Mouse (Mus musculus) forebrain, embryonic 12.5 days (tissue): ENCODE measurements around the gene Abat. TPM values are rescaled to one million over a fixed set of nuclear protein-coding genes. Genes with fewer than 3 reads are reported as not detected.

Experiments
- ATAC-seq: fragments of 200-750 bp; cut with Nextera tagmentation; 2 replicates; pipeline ENCODE4 v1.8.0; 2017; ENCODE audit warnings: moderate TSS enrichment; ENCODE audit not compliant: low FRiP score
- H3K27ac ChIP-seq: fragments of 300-500 bp; sonication (generic); 2 replicates; pipeline ENCODE4 v1.5.1; 2016; ENCODE audit warnings: mild to moderate bottlenecking
- H3K27me3 ChIP-seq: fragments of 300-500 bp; sonication (generic); 2 replicates; pipeline ENCODE4 v1.6.1; 2016; ENCODE audit warnings: mild to moderate bottlenecking
- H3K36me3 ChIP-seq: fragments of 300-500 bp; sonication (generic); replicated peaks from 2 replicates; pipeline ENCODE4 v1.6.1; 2016; ENCODE audit warnings: mild to moderate bottlenecking
- H3K4me1 ChIP-seq: fragments of 300-500 bp; sonication (generic); 2 replicates; pipeline ENCODE4 v1.6.1; 2016
- H3K4me2 ChIP-seq: fragments of 300-500 bp; sonication (generic); 2 replicates; pipeline ENCODE4 v1.6.1; 2016; ENCODE audit warnings: mild to moderate bottlenecking, moderate library complexity
- H3K4me3 ChIP-seq: fragments of 300-500 bp; sonication (generic); replicated peaks from 2 replicates; pipeline ENCODE4 v1.5.1; 2016; ENCODE audit warnings: mild to moderate bottlenecking
- H3K9ac ChIP-seq: fragments of 300-500 bp; sonication (generic); 2 replicates; pipeline ENCODE4 v1.6.1; 2016; ENCODE audit warnings: mild to moderate bottlenecking
- H3K9me3 ChIP-seq: fragments of 300-500 bp; sonication (generic); 2 replicates; pipeline ENCODE4 v1.6.1; 2016
- WGBS: fragments of 180-500 bp; shearing (Covaris S2); methylation state at CpG from one replicate; pipeline ENCODE4 v1.1.7; 2016; 5-methylcytosine and 5-hydroxymethylcytosine counted together
- polyA plus RNA-seq: library from polyadenylated mRNA; unstranded; fragments of >200 nt; fragmentation: Nextera tagmentation; extraction: Ambion mirVana; gene quantifications from 2 replicates; pipeline ENCODE4 v1.2.1, GENCODE M21; 2016

Gene Abat
- polyA plus RNA-seq, 1 experiment from 2014 or later, result 37.9 TPM

DNA sequence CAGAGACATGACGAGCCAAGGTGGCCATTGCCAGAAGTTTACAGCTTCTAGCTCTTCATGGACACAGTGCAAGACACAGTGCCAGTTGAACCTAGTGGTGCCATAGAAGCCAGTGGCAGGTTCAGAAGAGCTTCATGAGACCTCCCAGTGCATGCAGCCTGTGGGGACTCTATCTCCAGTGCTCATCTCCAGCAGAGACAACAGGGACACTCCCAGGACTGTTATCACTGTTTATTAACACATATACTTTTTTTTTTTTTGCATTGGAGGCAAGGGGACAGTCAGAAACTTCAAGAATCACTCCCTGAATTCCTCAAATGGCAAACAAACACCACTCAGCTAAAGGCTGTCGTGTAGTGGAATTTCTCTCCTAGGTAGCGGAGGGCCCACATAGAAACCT lies 100.2 kb downstream of the Abat start:
- Histone ChIP-seq H3K27ac (no peak overlapping the region), H3K36me3 (peaks cover 3% of the 10 kb centered on the region; the same call in 1 of the 2 replicates), H3K27me3 (no peaks in the 10 kb centered on the region), H3K9me3 (no peaks in the 10 kb centered on the region), H3K4me2 (no peak overlapping the region), H3K4me3 (no peak overlapping the region), H3K4me1 (no peaks in the 10 kb centered on the region), H3K9ac (no peak overlapping the region)
- WGBS, result 87% methylated on average over 3 of the region's 3 CpGs
- no peak for ATAC-seq

DNA sequence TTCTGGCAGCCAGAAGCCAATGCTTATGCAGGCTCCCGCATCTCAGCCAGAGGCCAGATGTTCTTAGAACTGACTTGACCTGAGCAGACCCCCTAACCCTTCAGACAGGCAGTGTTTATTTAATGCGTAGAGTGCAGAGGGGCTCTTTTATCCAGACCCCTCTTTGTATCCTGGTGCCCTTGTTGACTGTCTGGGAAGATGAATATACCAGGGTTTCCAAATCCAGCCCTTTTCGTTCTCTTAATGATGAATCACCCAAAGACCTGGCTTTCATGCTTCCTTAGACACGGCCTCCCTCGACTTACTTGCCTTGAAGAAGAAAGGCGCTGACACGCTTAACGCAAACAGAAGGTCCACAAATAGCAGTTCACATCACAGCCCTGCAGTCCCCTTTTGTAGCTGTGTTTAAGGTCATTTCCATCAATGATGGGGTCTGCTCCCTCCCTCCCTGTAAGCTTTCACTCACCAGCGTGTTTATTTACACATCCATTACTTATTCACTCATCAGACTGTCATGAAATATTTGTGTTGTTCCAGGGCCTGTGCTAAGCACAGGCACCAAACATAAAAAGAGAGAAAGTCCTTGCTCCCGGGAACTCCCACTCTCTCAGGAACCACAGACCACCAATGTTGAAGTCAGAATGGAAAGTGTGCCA lies 106.6 kb downstream of the Abat start:
- Histone ChIP-seq H3K9ac (no peak overlapping the region), H3K4me3 (no peak overlapping the region), H3K4me1 (peaks cover 8% of the 10 kb centered on the region; the same call in 1 of the 2 replicates), H3K27me3 (no peaks in the 10 kb centered on the region), H3K36me3 (peaks cover 2% of the 10 kb centered on the region; the same call in 1 of the 2 replicates), H3K27ac (no peak overlapping the region), H3K4me2 (no peak overlapping the region), H3K9me3 (no peaks in the 10 kb centered on the region)
- no peak for ATAC-seq
- WGBS, result 52% methylated on average over 10 of the region's 10 CpGs

- Histone ChIP-seq H3K4me3 (no peak overlapping the region), H3K27ac (no peak overlapping the region), H3K9me3 (no peaks in the 10 kb centered on the region), H3K27me3 (no peaks in the 10 kb centered on the region), H3K9ac (no peak overlapping the region), H3K36me3 (peaks cover 2% of the 10 kb centered on the region; the same call in 1 of the 2 replicates), H3K4me1 (peaks cover 8% of the 10 kb centered on the region; the same call in 1 of the 2 replicates), H3K4me2 (no peak overlapping the region)
- no peak for ATAC-seq
- 81% methylated on average over 16 of the region's 16 CpGs for WGBS
Observed at GRCm38 (mm10) chr16:8620315-8621115, 107.3 kb downstream of the Abat start.

DNA sequence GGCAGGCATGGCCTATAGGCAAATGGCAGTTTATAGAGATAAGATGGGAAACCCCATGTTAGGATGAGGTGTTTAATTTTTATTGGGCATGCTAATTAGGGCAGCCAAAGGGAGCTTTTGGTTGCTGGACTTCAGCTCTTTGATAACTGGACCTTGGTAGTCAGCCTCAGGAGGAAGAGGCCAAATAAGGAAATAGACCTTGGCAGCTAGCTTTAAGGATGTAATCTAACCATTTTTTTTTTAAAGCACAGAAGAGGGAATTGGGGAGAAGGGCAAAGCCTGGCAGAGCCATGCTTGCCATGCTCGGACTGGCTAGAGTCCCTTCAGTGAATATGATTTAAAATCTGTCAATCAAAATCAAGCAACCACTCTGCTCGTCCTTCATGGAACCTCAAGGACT lies 117.2 kb downstream of the Abat start:
- Histone ChIP-seq H3K36me3 (peaks cover 24% of the 10 kb centered on the region), H3K9me3 (no peaks in the 10 kb centered on the region)
- WGBS, result 82% methylated on average over 2 of the region's 2 CpGs

GRCm38 (mm10) chr16:8631428-8631827 lies 118.2 kb downstream of the Abat start:
- Histone ChIP-seq H3K9me3 (no peaks in the 10 kb centered on the region), H3K9ac (no peak overlapping the region), H3K4me3 (no peak overlapping the region), H3K27ac (no peak overlapping the region), H3K4me1 (peaks cover 9% of the 10 kb centered on the region), H3K4me2 (no peak overlapping the region), H3K27me3 (no peaks in the 10 kb centered on the region), H3K36me3 (peaks cover 28% of the 10 kb centered on the region)
- 84% methylated on average over 5 of the region's 5 CpGs for WGBS
- ATAC-seq, result no peak

More for the DNA sequence above, 117.2 kb downstream of the Abat start:
- no peak for ATAC-seq
- Histone ChIP-seq H3K27me3 (no peaks in the 10 kb centered on the region), H3K4me3 (no peak overlapping the region), H3K27ac (no peak overlapping the region), H3K4me2 (no peak overlapping the region), H3K4me1 (no peaks in the 10 kb centered on the region), H3K9ac (no peak overlapping the region)

- under 1% methylated on average over 13 of the region's 13 CpGs for WGBS
- peaks cover 21% of the 10 kb centered on the region for H3K4me1 ChIP-seq
- H3K27me3 ChIP-seq, result no peaks in the 10 kb centered on the region
- peak; percentile 50 for ATAC-seq
- no peaks in the 10 kb centered on the region for H3K9me3 ChIP-seq
- H3K27ac ChIP-seq, result peak overlapping the region; percentile 88
- peak overlapping the region; percentile 86 for H3K9ac ChIP-seq
- H3K4me3 ChIP-seq, result peak overlapping the region; percentile 79
- H3K4me2 ChIP-seq, result peak overlapping the region; percentile 89
- H3K36me3 ChIP-seq, result peaks cover 23% of the 10 kb centered on the region
Observed at GRCm38 (mm10) chr16:8636867-8637216, 123.6 kb downstream of the Abat start.

DNA sequence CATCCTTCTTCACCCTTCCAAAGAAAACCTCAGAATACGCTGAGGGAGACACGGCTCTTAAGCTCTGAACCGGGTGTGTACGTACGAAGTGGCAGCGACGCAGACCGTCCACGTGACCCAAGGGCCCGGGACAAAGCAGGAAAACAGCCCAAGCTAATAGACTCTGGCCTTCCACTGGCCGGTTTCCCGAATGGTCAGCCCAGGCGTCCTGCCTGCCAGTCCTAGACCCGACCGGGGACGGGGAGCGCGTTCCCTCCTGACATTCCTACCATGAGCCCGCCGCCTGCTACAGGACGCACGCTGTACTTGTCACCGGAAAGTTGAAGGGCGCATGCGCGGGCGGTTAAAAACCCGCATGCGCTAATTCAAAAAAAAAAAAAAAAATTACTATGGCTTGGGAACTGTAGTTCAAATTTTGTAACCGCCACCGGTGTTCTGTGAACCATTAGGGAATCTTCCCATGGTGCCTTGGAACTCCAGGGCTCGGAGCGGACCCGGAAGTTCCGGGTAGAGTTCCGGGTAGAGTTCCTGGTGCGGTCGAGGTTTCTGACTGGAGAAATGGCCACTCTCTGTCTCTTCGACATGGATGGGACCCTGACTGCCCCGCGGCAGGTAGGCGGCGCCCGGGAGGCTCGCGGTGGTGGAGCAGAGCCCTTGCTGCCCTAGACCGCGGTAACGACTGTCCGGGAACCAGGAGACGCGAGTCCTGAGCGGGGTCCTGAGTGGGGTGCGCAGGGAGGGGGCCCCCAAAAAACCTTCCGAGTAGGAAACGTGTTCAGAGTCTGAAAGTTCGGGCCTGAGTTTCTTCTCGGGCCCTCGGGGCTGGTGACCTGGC lies 124.2 kb downstream of the Abat start, which contains the start of the genes Pmm2 and Tmem186:
Gene Pmm2, plus strand, starts transcription at position 458 of the 835 bp plus-strand sequence.
Gene Tmem186, minus strand, starts transcription at position 496 of the 835 bp plus-strand sequence.
- peak within 1 kb of the TSS; percentile 86 for H3K9ac ChIP-seq
- no peaks in the 10 kb centered on the region for H3K9me3 ChIP-seq
- H3K4me3 ChIP-seq, result peak within 1 kb of the TSS; percentile 79
- peaks cover 21% of the 10 kb centered on the region for H3K36me3 ChIP-seq
- H3K4me1 ChIP-seq, result peaks cover 21% of the 10 kb centered on the region
- no peaks in the 10 kb centered on the region for H3K27me3 ChIP-seq
- H3K27ac ChIP-seq, result peak within 1 kb of the TSS; percentile 88
- under 1% methylated on average over 59 of the region's 59 CpGs for WGBS
- H3K4me2 ChIP-seq, result peak within 1 kb of the TSS; percentile 89
- ATAC-seq, result peak; percentile 92

GRCm38 (mm10) chr16:8638131-8638530 lies 124.9 kb downstream of the Abat start:
- WGBS, result 50% methylated on average over 7 of the region's 7 CpGs
- Histone ChIP-seq H3K4me1 (peaks cover 21% of the 10 kb centered on the region), H3K4me2 (peak overlapping the region; percentile 89), H3K9me3 (no peaks in the 10 kb centered on the region), H3K27me3 (no peaks in the 10 kb centered on the region), H3K27ac (peak overlapping the region; percentile 88), H3K36me3 (peaks cover 21% of the 10 kb centered on the region), H3K4me3 (peak overlapping the region; percentile 79), H3K9ac (peak overlapping the region; percentile 86)
- ATAC-seq, result no peak

- H3K4me1 ChIP-seq, result peaks cover 21% of the 10 kb centered on the region
- H3K36me3 ChIP-seq, result peaks cover 36% of the 10 kb centered on the region
- no peak overlapping the region for H3K9ac ChIP-seq
- no peaks in the 10 kb centered on the region for H3K9me3 ChIP-seq
- no peaks in the 10 kb centered on the region for H3K27me3 ChIP-seq
- ATAC-seq, result no peak
- 94% methylated on average over 11 of the region's 11 CpGs for WGBS
- no peak overlapping the region for H3K4me3 ChIP-seq
- H3K4me2 ChIP-seq, result no peak overlapping the region
- no peak overlapping the region for H3K27ac ChIP-seq
Observed at GRCm38 (mm10) chr16:8639466-8640191, 126.4 kb downstream of the Abat start.

- peaks cover 65% of the 10 kb centered on the region for H3K36me3 ChIP-seq
- no peak for ATAC-seq
Observed at GRCm38 (mm10) chr16:8643855-8644254, 130.6 kb downstream of the Abat start.

DNA sequence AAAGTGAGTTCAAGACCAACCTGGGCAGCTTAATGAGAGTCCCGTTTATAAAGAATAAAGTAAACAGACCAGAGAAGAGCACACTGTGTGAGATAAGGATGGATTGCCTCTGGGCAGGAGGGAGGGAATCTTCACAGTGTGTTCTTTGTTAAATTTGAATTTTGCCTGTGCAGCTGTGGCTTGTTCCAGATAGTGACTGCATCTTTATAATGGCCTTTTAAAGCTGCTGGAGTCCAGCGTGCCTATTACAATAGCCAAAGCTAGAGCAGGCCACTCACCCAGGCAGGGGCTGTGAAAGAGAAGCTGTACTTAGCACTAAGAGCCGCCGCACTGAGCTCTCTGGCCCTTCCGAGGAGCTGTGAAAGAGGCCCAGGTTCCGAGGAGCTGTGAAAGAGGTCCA lies 132.3 kb downstream of the Abat start:
- Histone ChIP-seq H3K9ac (no peak overlapping the region), H3K9me3 (no peaks in the 10 kb centered on the region), H3K4me3 (no peak overlapping the region), H3K27me3 (no peaks in the 10 kb centered on the region), H3K4me2 (no peak overlapping the region), H3K36me3 (peaks cover 74% of the 10 kb centered on the region), H3K4me1 (no peaks in the 10 kb centered on the region), H3K27ac (no peak overlapping the region)
- WGBS, result 86% methylated on average over 6 of the region's 6 CpGs
- no peak for ATAC-seq

More at GRCm38 (mm10) chr16:8643855-8644254, 130.6 kb downstream of the Abat start:
- Histone ChIP-seq H3K27me3 (no peaks in the 10 kb centered on the region), H3K4me1 (0 out of 2 replicates have a peak, but pooled peaks cover under 1% of the 10 kb centered on the region), H3K9ac (no peak overlapping the region), H3K4me3 (no peak overlapping the region), H3K9me3 (no peaks in the 10 kb centered on the region), H3K27ac (no peak overlapping the region), H3K4me2 (no peak overlapping the region)
- 74% methylated on average over 2 of the region's 2 CpGs for WGBS
